Mouse (Mus musculus): ENCODE measurements around the gene Cwc27.

DNA sequence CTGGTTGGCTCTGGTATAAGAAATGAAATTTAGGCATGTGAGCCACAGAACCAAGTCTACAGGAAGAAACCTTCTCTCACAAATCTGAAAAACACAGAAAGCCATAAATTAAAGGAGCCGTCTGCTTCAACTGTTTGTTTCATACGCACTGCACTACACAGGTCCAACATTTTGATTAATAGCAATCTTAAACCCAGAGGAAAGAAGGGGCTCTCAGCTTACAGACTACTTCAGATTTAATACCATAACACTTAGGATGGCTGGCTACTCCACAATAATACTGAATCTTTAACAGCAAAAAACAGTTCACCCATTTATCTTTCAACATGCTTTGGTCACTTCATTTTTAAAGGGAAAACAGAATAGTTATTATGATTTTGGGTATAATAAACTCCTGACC lies 182.2 kb downstream of the Cwc27 start:
- TF ChIP-seq POLR2A (IDR thresholded peaks at IDR 0.05; ENCODE audit: borderline replicate concordance, control insufficient read depth, low read depth, low read length), result no peak
- TF ChIP-seq CTCF (IDR thresholded peaks at IDR 0.05; ENCODE audit: control insufficient read depth, insufficient read depth, low read length), result no peak

Data from bone marrow, adult 2 months (tissue).